8 mouse cellular contexts compared by ENCODE assay signal in genomic region chr8:129233664-129234026, GRCm38 (mm10). TPM values are rescaled to one million over a fixed set of nuclear protein-coding genes. Genes with fewer than 3 reads are reported as not detected.
A peak's percentile ranks its signal among the peaks of the same experiment; 100 is the strongest.
DNase-seq lines count a peak whose midpoint lies in the region; ATAC-seq and TF ChIP-seq lines count a peak whose summit lies in the region.

No protein-coding gene starts in this region.

- peak overlapping the region; percentile 69 for H3K9ac ChIP-seq in forebrain, embryonic 12.5 days
- peak overlapping the region; percentile 71 for H3K9ac ChIP-seq in liver, embryonic 14.5 days (replicated peaks)

- TF ChIP-seq EP300 in liver, embryonic 14.5 days (IDR thresholded peaks at IDR 0.05; ENCODE audit: low read depth) = no peak

- peaks cover 11% of the 10 kb centered on the region; the same call in 1 of the 2 replicates for H3K4me1 ChIP-seq in heart, embryonic 10.5 days
- H3K4me1 ChIP-seq in forebrain, embryonic 12.5 days = peaks cover 13% of the 10 kb centered on the region
- H3K4me1 ChIP-seq in liver, embryonic 14.5 days (replicated peaks; ENCODE audit: control insufficient read depth in 2 of 2, insufficient read depth in 2 of 2, low read length in 1 of 2) = peaks cover 0 to 3% of the 10 kb centered on the region in 2 experiments; a peak in 3 of 4 replicates

- no peak for DNase-seq in heart, embryonic 10.5 days (ENCODE audit: low spot score)
- DNase-seq in heart, adult 8-10 months (ENCODE audit: low spot score) = no peak
- DNase-seq in liver, embryonic 14.5 days (ENCODE audit: low read depth in 3 of 3, low spot score in 3 of 3) = no peak
- DNase-seq in urinary bladder, postnatal 10 days (ENCODE audit: low spot score) = no peak
- DNase-seq in layer of hippocampus, postnatal 36 days = no peak
- DNase-seq in cerebellum, adult 18-20 months = no peak

- H3K79me3 ChIP-seq in C2C12 (ENCODE audit: low read depth) = no peaks in the 10 kb centered on the region

- 4% methylated on average over 9 of the region's 9 CpGs for WGBS in heart, embryonic 10.5 days
- WGBS in forebrain, embryonic 12.5 days = 5% methylated on average over 9 of the region's 9 CpGs
- WGBS in liver, embryonic 14.5 days (ENCODE audit: insufficient replicate concordance) = under 1% methylated on average over 9 of the region's 9 CpGs

- H3K79me2 ChIP-seq in C2C12 (ENCODE audit: control insufficient read depth, insufficient read depth) = peaks cover 10% of the 10 kb centered on the region

- H3K27ac ChIP-seq in heart, embryonic 10.5 days = peak overlapping the region; percentile 90
- H3K27ac ChIP-seq in forebrain, embryonic 12.5 days = peak overlapping the region; percentile 93; the same call in 1 of the 2 replicates
- peak overlapping the region; percentile 83 for H3K27ac ChIP-seq in liver, embryonic 14.5 days

- no peaks in the 10 kb centered on the region for H3K27me3 ChIP-seq in heart, embryonic 10.5 days (ENCODE audit: insufficient read depth, poor library complexity, severe bottlenecking)
- H3K27me3 ChIP-seq in C2C12 (ENCODE audit: control insufficient read depth, insufficient read depth, insufficient read length) = no peaks in the 10 kb centered on the region
- H3K27me3 ChIP-seq in forebrain, embryonic 12.5 days = no peaks in the 10 kb centered on the region
- no peaks in the 10 kb centered on the region for H3K27me3 ChIP-seq in liver, embryonic 14.5 days (ENCODE audit: control insufficient read depth, insufficient read depth, low read length)

- H3ac ChIP-seq in C2C12 (ENCODE audit: control insufficient read depth, insufficient read length, low read depth) = peak overlapping the region; percentile 63

- no peaks in the 10 kb centered on the region for H3K36me3 ChIP-seq in heart, embryonic 10.5 days
- no peaks in the 10 kb centered on the region for H3K36me3 ChIP-seq in C2C12 (ENCODE audit: control insufficient read depth, insufficient read depth)
- no peaks in the 10 kb centered on the region for H3K36me3 ChIP-seq in forebrain, embryonic 12.5 days (replicated peaks)
- H3K36me3 ChIP-seq in liver, embryonic 14.5 days (replicated peaks; ENCODE audit: control insufficient read depth, insufficient read depth, low read depth) = no peaks in the 10 kb centered on the region

- no peak; the same call in 1 of the 2 replicates for ATAC-seq in forebrain, embryonic 12.5 days (ENCODE audit: low FRiP score)
- ATAC-seq in liver, embryonic 14.5 days (ENCODE audit: insufficient read depth) = no peak

- TF ChIP-seq CTCF in C2C12 (IDR thresholded peaks at IDR 0.05; ENCODE audit: control insufficient read depth, insufficient read depth, insufficient read length) = no peak
- no peak for TF ChIP-seq CTCF in liver, embryonic 14.5 days (IDR thresholded peaks at IDR 0.05; ENCODE audit: low read depth)

- peak overlapping the region; percentile 69 for H3K4me3 ChIP-seq in heart, embryonic 10.5 days
- H3K4me3 ChIP-seq in C2C12 (ENCODE audit: insufficient read depth, poor library complexity, severe bottlenecking) = peak overlapping the region; percentile 36
- H3K4me3 ChIP-seq in forebrain, embryonic 12.5 days (replicated peaks) = peak overlapping the region; percentile 61
- peak overlapping the region; percentile 64 to 87 for H3K4me3 ChIP-seq in liver, embryonic 14.5 days (ENCODE audit: insufficient read depth in 1 of 2, low read depth in 2 of 2, low read length in 2 of 2)

- H3K9me3 ChIP-seq in heart, embryonic 10.5 days = no peaks in the 10 kb centered on the region
- no peaks in the 10 kb centered on the region for H3K9me3 ChIP-seq in forebrain, embryonic 12.5 days
- H3K9me3 ChIP-seq in liver, embryonic 14.5 days (ENCODE audit: control insufficient read depth, low read length) = no peaks in the 10 kb centered on the region

- H3K4me2 ChIP-seq in forebrain, embryonic 12.5 days = peak overlapping the region; percentile 66
- H3K4me2 ChIP-seq in liver, embryonic 14.5 days (ENCODE audit: low read depth) = peak overlapping the region; percentile 74

TF ChIP-seq in C2C12, 6 proteins besides CTCF, POLR2A, EP300 and RAD21:
- TF ChIP-seq MYOD1 (IDR thresholded peaks at IDR 0.05; ENCODE audit: control insufficient read depth, insufficient read length, low read depth) (no peak), MYOG (IDR thresholded peaks at IDR 0.05; ENCODE audit: control insufficient read depth, extremely low read depth, insufficient read length) (no peak), USF1 (IDR thresholded peaks at IDR 0.05; ENCODE audit: low read depth) (no peak), MAX (IDR thresholded peaks at IDR 0.05) (no peak), CEBPB (IDR thresholded peaks at IDR 0.05; ENCODE audit: low read depth) (no peak), FOSL1 (IDR thresholded peaks at IDR 0.05; ENCODE audit: insufficient read depth, low read length, poor library complexity, severe bottlenecking) (no peak)

RNA-seq across cellular contexts. Expression of gene 2610044O15Rik8, which starts 0.6 kb away (rescaled TPM):
- polyA plus RNA-seq in heart, embryonic 10.5 days (2016; fragmentation: Nextera tagmentation; extraction: Ambion mirVana) = 19.0 and 19.6 TPM in 2 replicates
- 10 to 100 TPM; 16.2 to 18.1 (median 16.6) TPM for total RNA-seq in heart, adult 8-10 months (2022)
- 6.7 TPM for polyA plus RNA-seq in C2C12 (2012; fragmentation: generic; extraction: Trizol)
- 25.5 and 27.1 TPM in 2 replicates for polyA plus RNA-seq in forebrain, embryonic 12.5 days (2016; fragmentation: Nextera tagmentation; extraction: Ambion mirVana)
- 2.8 and 3.1 TPM in 2 replicates for polyA plus RNA-seq in liver, embryonic 14.5 days (2012; rRNA removed)
- 6.3 and 6.9 TPM in 2 replicates for polyA plus RNA-seq in liver, embryonic 14.5 days (2014; fragmentation: Nextera tagmentation; extraction: Ambion mirVana)
- total RNA-seq in layer of hippocampus, postnatal 36 days (2021) = 10 to 100 TPM; 23.7 to 27.7 TPM
